Mouse (Mus musculus) mouse embryonic stem cell (cell line): Measurements from ENCODE around the gene Gdf10.

Source experiments
- in situ Hi-C, 2 experiments: fragments of 300-500 bp; cut with MboI; formaldehyde crosslinking; loops; 1 replicate in 1 of 2; 3 replicates in 1 of 2; pipeline ENCODE4 v1.14.3; 2019 to 2020; ENCODE audit warnings: low sequenced_read_pairs in 2 of 2, low pct_unique_long_range_greater_than_20kb in 1 of 2, mixed read lengths in 1 of 2; ENCODE audit not compliant: unreplicated experiment in 1 of 2

The Gdf10 gene

GRCm38 (mm10) chr14:33932935-33933703 lies 9.7 kb downstream of the Gdf10 start:
- in situ Hi-C loops = no loop called here

- in situ Hi-C loops = no loop called here
Observed at GRCm38 (mm10) chr14:33933778-33934317, 10.5 kb downstream of the Gdf10 start.

GRCm38 (mm10) chr14:33939117-33939516 lies 15.7 kb downstream of the Gdf10 start:
- in situ Hi-C loops = no loop called here

GRCm38 (mm10) chr14:33940739-33941138 lies 17.4 kb downstream of the Gdf10 start, which contains the start of gene Gdf2:
Gdf2 (plus strand) TSS chr14:33941039.
- in situ Hi-C loops = loop anchor here in 1 of 2 experiments (10.0 kb wide), 1 partner anchor 266 kb away; no protein-coding TSS in a partner anchor

GRCm38 (mm10) chr14:33942222-33942621 lies 18.8 kb downstream of the Gdf10 start:
- in situ Hi-C loops = loop anchor here in 1 of 2 experiments (10.0 kb wide), 1 partner anchor 267 kb away; no protein-coding TSS in a partner anchor

GRCm38 (mm10) chr14:33946125-33946524 lies 22.7 kb downstream of the Gdf10 start:
- in situ Hi-C loops = loop anchor here in 1 of 2 experiments (10.0 kb wide), 1 partner anchor 271 kb away; no protein-coding TSS in a partner anchor

GRCm38 (mm10) chr14:33952233-33952981 lies 29.0 kb downstream of the Gdf10 start:
- in situ Hi-C loops = no loop called here

GRCm38 (mm10) chr14:33953761-33954160 lies 30.4 kb downstream of the Gdf10 start, which contains the start of gene Rbp3:
Rbp3 (plus strand) TSS chr14:33954003.
- in situ Hi-C loops = no loop called here

GRCm38 (mm10) chr14:33956055-33956454 lies 32.7 kb downstream of the Gdf10 start:
- in situ Hi-C loops = no loop called here

GRCm38 (mm10) chr14:33958186-33958585 lies 34.8 kb downstream of the Gdf10 start:
- in situ Hi-C loops = no loop called here

- in situ Hi-C loops = no loop called here
Observed at GRCm38 (mm10) chr14:33958841-33959240, 35.5 kb downstream of the Gdf10 start.

- in situ Hi-C loops = no loop called here
Observed at GRCm38 (mm10) chr14:33959341-33959740, 36.0 kb downstream of the Gdf10 start.

- in situ Hi-C loops = no loop called here
Observed at GRCm38 (mm10) chr14:33965675-33966074, 42.3 kb downstream of the Gdf10 start.

GRCm38 (mm10) chr14:33972679-33973078 lies 49.3 kb downstream of the Gdf10 start:
- in situ Hi-C loops = no loop called here

GRCm38 (mm10) chr14:33974752-33975151 lies 51.4 kb downstream of the Gdf10 start:
- in situ Hi-C loops = no loop called here

GRCm38 (mm10) chr14:33977748-33978147 lies 54.4 kb downstream of the Gdf10 start:
- in situ Hi-C loops = no loop called here

- in situ Hi-C loops = no loop called here
Observed at GRCm38 (mm10) chr14:33978604-33979059, 55.2 kb downstream of the Gdf10 start, which contains the start of gene Zfp488. Zfp488 (minus strand) TSS chr14:33978764.
